Mouse (Mus musculus): ENCODE measurements around the gene Abcg4.
A peak's percentile ranks its signal among the peaks of the same experiment; 100 is the strongest.

Abcg4 gene

DNA sequence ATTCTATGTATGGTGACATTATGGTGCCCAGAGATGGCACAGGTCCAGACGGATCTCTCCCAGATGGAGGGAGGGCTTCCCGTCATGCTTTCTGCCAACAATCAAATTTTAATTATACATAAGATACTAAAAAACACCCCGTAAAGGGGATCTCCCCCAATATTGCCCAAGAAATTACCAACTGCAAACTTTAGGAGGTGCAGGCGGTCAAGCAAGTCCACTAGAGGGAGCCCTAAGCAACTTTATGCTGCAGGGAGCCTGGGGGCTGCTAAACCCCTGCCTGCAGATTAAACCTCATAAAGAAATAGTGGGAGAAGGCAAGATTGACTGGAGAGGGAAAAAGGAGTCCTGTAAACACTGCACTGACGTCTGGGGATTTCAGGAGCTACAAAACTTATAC, 49.0 kb downstream of the Abcg4 start:
- DNase-seq (ENCODE audit: low spot score) = peak; percentile 59

- DNase-seq (ENCODE audit: low spot score) = no peak
These were observed 49.8 kb downstream of the Abcg4 start for GRCm38 (mm10) chr9:44238501-44239190.

- no peak for DNase-seq (ENCODE audit: low spot score)
These were observed 51.3 kb downstream of the Abcg4 start for GRCm38 (mm10) chr9:44237128-44237527.

DNA sequence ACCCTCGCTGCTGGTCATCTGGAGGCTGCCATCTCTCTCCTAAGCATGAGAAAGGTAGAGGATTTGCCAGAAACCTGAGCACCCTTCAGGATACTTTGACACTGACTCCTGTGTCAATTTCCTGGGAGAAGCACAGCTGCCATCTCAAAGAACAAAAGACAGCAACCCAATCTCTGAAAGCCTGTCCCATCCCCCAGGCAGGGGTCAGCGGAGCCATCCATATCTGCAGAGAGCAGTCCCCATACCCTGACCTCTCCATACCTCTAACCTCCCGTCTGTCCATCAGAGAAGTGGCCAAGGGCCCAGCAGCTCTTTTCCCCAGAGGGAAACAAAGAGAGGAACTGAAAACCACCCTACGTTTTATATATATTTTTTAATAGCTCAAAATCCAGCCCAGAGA, 51.8 kb downstream of the Abcg4 start:
- DNase-seq (ENCODE audit: low spot score) = no peak

- peak; percentile 59 for DNase-seq (ENCODE audit: low spot score)
These were observed 53.7 kb downstream of the Abcg4 start for GRCm38 (mm10) chr9:44234479-44235427.

GRCm38 (mm10) chr9:44233802-44234478, 54.5 kb downstream of the Abcg4 start, which contains the start of gene Cbl:
Gene Cbl (minus strand): TSS chr9:44234049.
- peak; percentile 99 for DNase-seq (ENCODE audit: low spot score)

GRCm38 (mm10) chr9:44233021-44233801, 55.2 kb downstream of the Abcg4 start:
- DNase-seq (ENCODE audit: low spot score) = no peak

- DNase-seq (ENCODE audit: low spot score) = no peak
These were observed 56.8 kb downstream of the Abcg4 start for GRCm38 (mm10) chr9:44231609-44232008.

GRCm38 (mm10) chr9:44225993-44226392, 62.4 kb downstream of the Abcg4 start:
- no peak for DNase-seq (ENCODE audit: low spot score)

All from layer of hippocampus, adult 11-12 months (tissue).